Mouse (Mus musculus) neural tube, embryonic 15.5 days (tissue): ENCODE data around the gene Gm5447. TPM values are rescaled to one million over a fixed set of nuclear protein-coding genes. Genes with fewer than 3 reads are reported as not detected.
A peak's percentile ranks its signal among the peaks of the same experiment; 100 is the strongest.

Experiments used
- ATAC-seq: fragments of 200-750 bp; cut with Nextera tagmentation; 2 replicates; pipeline ENCODE4 v1.8.0; 2017; ENCODE audit warnings: mild to moderate bottlenecking, moderate TSS enrichment, moderate library complexity; ENCODE audit not compliant: low FRiP score
- H3K27ac ChIP-seq: fragments of 300-500 bp; sonication (generic); replicated peaks from 2 replicates; pipeline ENCODE4 v1.5.1; 2015; ENCODE audit warnings: mild to moderate bottlenecking, inconsistent platforms
- H3K27me3 ChIP-seq: fragments of 300-500 bp; sonication (generic); replicated peaks from 2 replicates; pipeline ENCODE4 v1.6.1; 2015; ENCODE audit warnings: inconsistent platforms
- H3K36me3 ChIP-seq: fragments of 300-500 bp; sonication (generic); 2 replicates; pipeline ENCODE4 v1.6.1; 2015; ENCODE audit warnings: inconsistent platforms
- H3K4me1 ChIP-seq: fragments of 300-500 bp; sonication (generic); 2 replicates; pipeline ENCODE4 v1.6.1; 2015; ENCODE audit warnings: inconsistent platforms
- H3K4me2 ChIP-seq: fragments of 300-500 bp; sonication (generic); 2 replicates; pipeline ENCODE4 v1.6.1; 2015; ENCODE audit warnings: inconsistent platforms, mild to moderate bottlenecking, moderate library complexity
- H3K4me3 ChIP-seq: fragments of 300-500 bp; sonication (generic); replicated peaks from 2 replicates; pipeline ENCODE4 v1.5.1; 2015; ENCODE audit warnings: mild to moderate bottlenecking, inconsistent platforms
- H3K9ac ChIP-seq: fragments of 300-500 bp; sonication (generic); replicated peaks from 2 replicates; pipeline ENCODE4 v1.6.1; 2015; ENCODE audit warnings: mild to moderate bottlenecking, inconsistent platforms
- H3K9me3 ChIP-seq: fragments of 300-500 bp; sonication (generic); replicated peaks from 2 replicates; pipeline ENCODE4 v1.6.1; 2016; ENCODE audit warnings: inconsistent platforms
- WGBS: fragments of 180-500 bp; shearing (Covaris S2); methylation state at CpG from one replicate; pipeline ENCODE4 v1.1.7; 2015; ENCODE audit warnings: mixed read lengths; 5-methylcytosine and 5-hydroxymethylcytosine counted together
- polyA plus RNA-seq: library from polyadenylated mRNA; unstranded; fragments of >200 nt; fragmentation: Nextera tagmentation; extraction: Ambion mirVana; gene quantifications from 2 replicates; pipeline ENCODE4 v1.2.1, GENCODE M21; 2015

Gm5447 gene
- polyA plus RNA-seq, 1 experiment from 2014 or later = not detected

DNA sequence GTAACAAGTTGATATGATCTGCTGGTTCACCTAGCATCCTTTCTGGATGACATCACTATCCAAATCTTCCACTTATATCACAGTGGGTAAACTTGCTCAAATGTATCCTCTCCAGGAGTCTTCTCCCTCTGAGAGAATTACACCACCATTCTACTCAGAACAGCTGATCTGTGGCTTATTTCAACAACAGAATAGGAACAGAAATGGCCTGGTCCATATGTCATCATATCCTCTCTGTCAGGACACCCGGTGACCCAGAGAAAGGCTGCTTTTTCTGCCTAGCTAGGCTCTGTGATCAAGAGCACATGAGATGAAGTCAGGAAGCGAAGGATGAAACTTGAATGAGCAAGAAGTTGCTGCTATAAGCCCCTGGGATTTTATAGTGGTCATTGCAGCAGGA is 13.7 kb downstream of the Gm5447 start:
- no peak overlapping the region for H3K9ac ChIP-seq
- H3K27me3 ChIP-seq = peaks cover 10% of the 10 kb centered on the region
- peaks cover 11% of the 10 kb centered on the region for H3K4me1 ChIP-seq
- no peaks in the 10 kb centered on the region for H3K36me3 ChIP-seq
- no peak overlapping the region for H3K4me3 ChIP-seq
- H3K4me2 ChIP-seq = no peak overlapping the region
- no peak for ATAC-seq
- H3K27ac ChIP-seq = no peak overlapping the region
- no peaks in the 10 kb centered on the region for H3K9me3 ChIP-seq
- WGBS = 78% methylated on average over 2 of the region's 2 CpGs

DNA sequence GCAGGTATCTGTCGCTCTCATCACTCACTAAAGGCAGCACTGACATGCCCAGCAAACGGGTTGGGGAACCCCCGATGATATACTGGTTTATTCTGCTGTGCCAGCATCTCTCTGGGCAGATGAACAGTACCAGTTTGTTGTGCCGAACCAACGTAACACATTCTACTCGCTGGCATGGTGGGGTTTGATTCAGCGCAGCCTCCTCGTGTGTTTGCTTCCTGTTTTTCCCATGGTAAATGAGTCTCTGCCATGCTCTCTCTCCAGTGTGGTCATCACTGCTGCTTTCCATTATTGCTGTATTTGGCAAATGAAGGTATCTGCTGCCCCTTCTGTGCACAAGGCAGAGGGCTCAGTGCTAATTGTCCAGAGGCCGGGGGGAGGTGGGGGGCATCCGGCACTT is 15.7 kb downstream of the Gm5447 start:
- Histone ChIP-seq H3K36me3 (no peaks in the 10 kb centered on the region), H3K27ac (no peak overlapping the region), H3K9ac (no peak overlapping the region), H3K4me1 (peaks cover 11% of the 10 kb centered on the region), H3K4me2 (no peak overlapping the region), H3K27me3 (peaks cover 10% of the 10 kb centered on the region), H3K4me3 (no peak overlapping the region), H3K9me3 (no peaks in the 10 kb centered on the region)
- ATAC-seq = no peak
- WGBS = 90% methylated on average over 10 of the region's 10 CpGs

DNA sequence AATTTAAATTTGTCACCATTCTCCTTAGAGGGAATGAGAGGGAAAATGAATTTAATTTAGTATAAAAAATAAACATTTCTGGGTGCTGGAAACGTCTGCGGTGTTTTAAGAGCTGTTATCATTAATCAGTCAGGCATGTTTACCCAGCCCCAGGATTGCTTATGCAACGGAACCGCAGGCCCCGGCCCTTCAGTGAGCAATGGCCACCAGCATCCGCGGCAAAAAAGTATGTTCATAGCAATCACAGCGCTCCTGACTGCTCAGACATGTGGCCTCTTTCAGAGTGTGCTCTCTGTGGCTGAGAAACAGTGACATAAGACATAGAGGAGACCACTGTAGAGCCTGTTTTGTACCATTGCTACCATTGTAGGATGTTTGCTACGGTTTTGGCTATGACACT is 16.2 kb downstream of the Gm5447 start:
- Histone ChIP-seq H3K4me1 (peaks cover 9% of the 10 kb centered on the region), H3K4me3 (no peak overlapping the region), H3K27me3 (peaks cover 10% of the 10 kb centered on the region), H3K27ac (no peak overlapping the region), H3K36me3 (no peaks in the 10 kb centered on the region), H3K9me3 (no peaks in the 10 kb centered on the region), H3K4me2 (no peak overlapping the region), H3K9ac (no peak overlapping the region)
- 86% methylated on average over 9 of the region's 9 CpGs for WGBS
- ATAC-seq = no peak

- peak; percentile 86; the same call in 1 of the 2 replicates for ATAC-seq
- Histone ChIP-seq H3K4me1 (no peaks in the 10 kb centered on the region), H3K27ac (no peak overlapping the region), H3K36me3 (no peaks in the 10 kb centered on the region), H3K9ac (no peak overlapping the region), H3K4me3 (no peak overlapping the region), H3K27me3 (no peaks in the 10 kb centered on the region), H3K4me2 (no peak overlapping the region), H3K9me3 (no peaks in the 10 kb centered on the region)
- WGBS = 24% methylated on average over 3 of the region's 3 CpGs
Measured at GRCm38 (mm10) chr13:30993819-30994218, 19.8 kb downstream of the Gm5447 start.

GRCm38 (mm10) chr13:30994249-30994858 is 20.4 kb downstream of the Gm5447 start:
- no peaks in the 10 kb centered on the region for H3K27me3 ChIP-seq
- H3K4me2 ChIP-seq = no peak overlapping the region
- no peak overlapping the region for H3K27ac ChIP-seq
- H3K36me3 ChIP-seq = no peaks in the 10 kb centered on the region
- ATAC-seq = no peak
- H3K9ac ChIP-seq = no peak overlapping the region
- WGBS = 81% methylated on average over 6 of the region's 6 CpGs
- H3K4me3 ChIP-seq = no peak overlapping the region
- H3K4me1 ChIP-seq = no peaks in the 10 kb centered on the region
- no peaks in the 10 kb centered on the region for H3K9me3 ChIP-seq

GRCm38 (mm10) chr13:30997526-30998253 is 23.7 kb downstream of the Gm5447 start:
- 81% methylated on average over 8 of the region's 8 CpGs for WGBS
- no peaks in the 10 kb centered on the region for H3K36me3 ChIP-seq
- no peak for ATAC-seq

GRCm38 (mm10) chr13:30999799-31000198 is 25.8 kb downstream of the Gm5447 start:
- Histone ChIP-seq H3K27ac (no peak overlapping the region), H3K9ac (no peak overlapping the region), H3K27me3 (no peaks in the 10 kb centered on the region), H3K4me1 (no peaks in the 10 kb centered on the region), H3K4me2 (no peak overlapping the region), H3K36me3 (no peaks in the 10 kb centered on the region), H3K4me3 (no peak overlapping the region), H3K9me3 (no peaks in the 10 kb centered on the region)
- WGBS = 92% methylated on average over 6 of the region's 6 CpGs
- no peak for ATAC-seq

More at GRCm38 (mm10) chr13:30997526-30998253, 23.7 kb downstream of the Gm5447 start:
- Histone ChIP-seq H3K9ac (no peak overlapping the region), H3K4me3 (no peak overlapping the region), H3K4me1 (no peaks in the 10 kb centered on the region), H3K27me3 (no peaks in the 10 kb centered on the region), H3K4me2 (no peak overlapping the region), H3K27ac (no peak overlapping the region), H3K9me3 (no peaks in the 10 kb centered on the region)

DNA sequence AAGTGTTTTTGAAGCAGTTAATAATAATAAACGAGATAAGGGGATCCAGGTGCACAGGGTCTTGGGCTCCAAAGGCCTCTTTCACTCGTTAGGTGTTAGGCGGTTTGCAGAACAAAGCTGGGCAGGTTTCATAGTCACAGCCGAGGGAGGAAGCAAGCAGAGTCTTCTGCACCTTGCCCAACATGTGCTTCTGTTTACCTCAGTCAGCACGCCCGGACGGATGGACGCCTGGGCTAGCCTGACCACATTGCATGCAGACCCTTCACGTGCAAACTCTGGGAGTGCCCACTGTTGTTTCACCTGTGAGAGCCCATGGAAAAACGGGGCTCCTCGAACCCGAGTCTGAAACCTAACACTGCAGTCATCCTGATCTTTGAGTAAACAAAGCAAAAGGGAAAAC is 30.5 kb downstream of the Gm5447 start:
- no peak for ATAC-seq
- no peak overlapping the region for H3K9ac ChIP-seq
- WGBS = 74% methylated on average over 12 of the region's 12 CpGs
- H3K4me1 ChIP-seq = no peaks in the 10 kb centered on the region
- H3K36me3 ChIP-seq = no peaks in the 10 kb centered on the region
- H3K4me3 ChIP-seq = no peak overlapping the region
- H3K27ac ChIP-seq = no peak overlapping the region
- H3K27me3 ChIP-seq = no peaks in the 10 kb centered on the region
- H3K4me2 ChIP-seq = no peak overlapping the region
- H3K9me3 ChIP-seq = no peaks in the 10 kb centered on the region

DNA sequence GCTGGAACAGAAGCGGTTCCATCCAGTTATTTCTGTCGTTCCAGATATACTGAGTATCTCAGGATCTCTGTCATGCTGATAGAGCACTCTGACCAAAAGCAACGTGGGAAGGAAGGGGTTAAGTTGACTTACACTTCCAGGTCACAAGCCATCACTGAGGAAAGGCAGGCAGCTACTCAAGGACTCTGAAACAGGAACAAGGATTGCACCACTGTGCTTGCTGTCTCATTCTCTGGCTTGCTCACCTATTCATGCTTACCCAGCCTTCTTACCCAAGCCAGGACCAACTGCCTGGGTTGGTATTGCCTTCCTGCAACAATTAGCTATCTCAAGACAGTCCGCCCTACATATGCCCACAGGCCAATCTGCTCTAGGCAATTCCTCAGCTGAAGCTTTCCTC is 31.0 kb downstream of the Gm5447 start:
- ATAC-seq = no peak
- H3K4me3 ChIP-seq = no peak overlapping the region
- H3K27ac ChIP-seq = no peak overlapping the region
- WGBS = 84% methylated on average over 4 of the region's 4 CpGs
- no peaks in the 10 kb centered on the region for H3K36me3 ChIP-seq
- H3K4me2 ChIP-seq = no peak overlapping the region
- no peak overlapping the region for H3K9ac ChIP-seq
- H3K9me3 ChIP-seq = no peaks in the 10 kb centered on the region
- H3K27me3 ChIP-seq = no peaks in the 10 kb centered on the region
- no peaks in the 10 kb centered on the region for H3K4me1 ChIP-seq

DNA sequence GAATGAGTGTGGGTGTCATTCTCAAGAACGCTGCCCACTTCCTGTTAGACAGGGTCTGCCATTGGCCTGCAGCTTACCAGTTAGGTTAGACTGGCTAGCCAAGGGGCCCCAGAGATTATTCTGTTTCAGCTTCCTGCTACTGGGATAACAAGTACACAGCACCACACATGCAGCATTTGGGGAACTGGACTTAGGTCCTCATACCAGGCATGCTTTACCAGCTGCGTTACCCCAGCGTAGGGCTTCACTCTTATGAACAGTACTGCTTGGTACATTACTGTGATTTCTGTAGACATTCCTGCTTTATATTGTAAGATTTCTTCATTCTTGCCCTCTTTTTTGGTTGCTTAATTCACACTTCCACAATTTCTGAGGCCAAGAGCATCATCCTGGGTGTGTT is 43.5 kb downstream of the Gm5447 start:
- no peak for ATAC-seq
- Histone ChIP-seq H3K4me1 (no peaks in the 10 kb centered on the region), H3K4me2 (no peak overlapping the region), H3K27ac (no peak overlapping the region), H3K9me3 (no peaks in the 10 kb centered on the region), H3K9ac (no peak overlapping the region), H3K36me3 (no peaks in the 10 kb centered on the region), H3K27me3 (no peaks in the 10 kb centered on the region), H3K4me3 (no peak overlapping the region)
- WGBS = 94% methylated on average over 3 of the region's 3 CpGs

DNA sequence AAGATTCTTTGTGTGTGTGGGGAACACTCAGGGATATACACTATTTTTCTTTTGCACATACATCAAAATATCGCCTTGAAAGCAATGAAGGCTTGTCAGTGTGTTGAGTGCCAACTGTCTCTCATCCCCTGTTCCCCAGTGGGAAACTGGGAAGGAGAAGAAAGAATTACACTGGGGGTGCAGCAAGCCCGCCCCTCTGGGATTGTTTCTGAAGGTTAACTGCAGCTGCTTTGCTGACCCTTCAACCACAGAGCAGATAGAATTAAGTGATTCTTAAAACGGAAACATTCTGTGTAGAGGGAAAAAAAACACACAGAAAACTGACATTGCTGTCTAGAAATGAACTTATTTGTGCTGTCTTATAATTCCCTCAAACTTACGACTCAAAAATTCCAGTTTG is 47.5 kb downstream of the Gm5447 start:
- no peak overlapping the region for H3K9ac ChIP-seq
- no peak overlapping the region for H3K27ac ChIP-seq
- H3K4me2 ChIP-seq = no peak overlapping the region
- 65% methylated on average over 4 of the region's 4 CpGs for WGBS
- ATAC-seq = no peak
- H3K4me3 ChIP-seq = no peak overlapping the region
- H3K9me3 ChIP-seq = no peaks in the 10 kb centered on the region
- no peaks in the 10 kb centered on the region for H3K4me1 ChIP-seq
- H3K36me3 ChIP-seq = no peaks in the 10 kb centered on the region
- no peaks in the 10 kb centered on the region for H3K27me3 ChIP-seq

DNA sequence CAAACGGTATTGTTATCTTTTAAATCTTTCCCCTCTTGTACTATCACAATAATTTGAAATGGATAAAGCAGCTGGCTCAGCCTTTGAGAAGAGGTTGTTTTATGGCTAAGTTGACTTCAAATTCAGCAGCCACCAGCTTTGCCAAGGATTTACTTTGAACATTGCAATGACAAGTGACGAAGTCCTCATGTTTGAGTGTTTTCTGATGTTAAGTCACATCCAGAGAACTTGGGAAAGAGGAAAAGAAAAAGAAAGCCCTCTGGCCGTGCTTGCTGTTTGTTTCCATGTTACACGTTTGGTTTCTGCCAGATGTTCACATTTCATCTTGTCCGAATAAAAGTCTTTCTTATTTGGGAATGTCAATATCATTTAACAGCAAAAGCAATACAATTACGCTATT is 47.9 kb downstream of the Gm5447 start:
- ATAC-seq = no peak
- Histone ChIP-seq H3K4me2 (no peak overlapping the region), H3K36me3 (no peaks in the 10 kb centered on the region), H3K27ac (no peak overlapping the region), H3K27me3 (no peaks in the 10 kb centered on the region), H3K4me3 (no peak overlapping the region), H3K9me3 (no peaks in the 10 kb centered on the region), H3K9ac (no peak overlapping the region), H3K4me1 (no peaks in the 10 kb centered on the region)
- 75% methylated on average over 6 of the region's 6 CpGs for WGBS
